In genomic region chr11:24082385-24083075, GRCm38 (mm10) we compare ENCODE assay signal across 8 mouse cellular contexts. TPM values are rescaled to one million over a fixed set of nuclear protein-coding genes. Genes with fewer than 3 reads are reported as not detected.
DNase-seq lines count a peak whose midpoint lies in the region; ATAC-seq and TF ChIP-seq lines count a peak whose summit lies in the region.

No protein-coding gene starts in this region.

- peak overlapping the region; percentile 95 for H3K4me2 ChIP-seq in limb, embryonic 14.5 days (replicated peaks; ENCODE audit: low read depth, low read length, severe bottlenecking)
- peak overlapping the region; percentile 98 for H3K4me2 ChIP-seq in stomach, embryonic 15.5 days

- peaks cover 27% of the 10 kb centered on the region for H3K36me3 ChIP-seq in limb, embryonic 14.5 days (ENCODE audit: control insufficient read depth, insufficient read depth, low read length)
- H3K36me3 ChIP-seq in stomach, embryonic 15.5 days = no peaks in the 10 kb centered on the region

- no peak for ATAC-seq in limb, embryonic 14.5 days (ENCODE audit: low FRiP score, low read depth)
- no peak for ATAC-seq in stomach, embryonic 15.5 days (ENCODE audit: insufficient read depth, low FRiP score, low read depth)
- no peak for ATAC-seq in inflammation-experienced regulatory T-cells, adult 6 months

- DNase-seq in embryo, embryonic 9.5 days (ENCODE audit: extremely low spot score) = peak; percentile 26
- DNase-seq in embryo, embryonic 11 days = no peak
- DNase-seq in retina, embryonic 14.5 days (ENCODE audit: low spot score) = peak; percentile 20
- no peak for DNase-seq in retina, postnatal 1 day
- no peak for DNase-seq in limb, embryonic 14.5 days (ENCODE audit: low spot score)
- no peak for DNase-seq in left cerebral cortex, postnatal 25 days (ENCODE audit: low spot score in 2 of 2)

- no peaks in the 10 kb centered on the region for H3K9me3 ChIP-seq in limb, embryonic 14.5 days (ENCODE audit: control insufficient read depth, low read length)
- no peaks in the 10 kb centered on the region for H3K9me3 ChIP-seq in stomach, embryonic 15.5 days

- peaks cover 19% of the 10 kb centered on the region; the same call in 1 of the 2 replicates for H3K4me1 ChIP-seq in limb, embryonic 14.5 days (ENCODE audit: control insufficient read depth, insufficient read depth, low read length)
- H3K4me1 ChIP-seq in stomach, embryonic 15.5 days = peaks cover 23% of the 10 kb centered on the region

- H3K27me3 ChIP-seq in limb, embryonic 14.5 days (ENCODE audit: control insufficient read depth, insufficient read depth, low read length) = no peaks in the 10 kb centered on the region
- no peaks in the 10 kb centered on the region for H3K27me3 ChIP-seq in stomach, embryonic 15.5 days (replicated peaks)

- H3K27ac ChIP-seq in limb, embryonic 14.5 days (replicated peaks; ENCODE audit: low read depth, low read length) = peak overlapping the region; percentile 97
- peak overlapping the region; percentile 96 for H3K27ac ChIP-seq in stomach, embryonic 15.5 days

- intact Hi-C loops in left cerebral cortex, postnatal 25 days (cut with DNase I) = loop anchor here (5.0 to 10.0 kb wide), 5 partner anchors 60 to 1780 kb away; no protein-coding TSS in a partner anchor

- H3K4me3 ChIP-seq in limb, embryonic 14.5 days (replicated peaks; ENCODE audit: low read length) = peak overlapping the region; percentile 75
- peak overlapping the region; percentile 68 for H3K4me3 ChIP-seq in stomach, embryonic 15.5 days (replicated peaks)

- WGBS in limb, embryonic 14.5 days = 10% methylated on average over 11 of the region's 11 CpGs
- WGBS in stomach, embryonic 15.5 days = 21% methylated on average over 11 of the region's 11 CpGs

- peak overlapping the region; percentile 96 for H3K9ac ChIP-seq in limb, embryonic 14.5 days (ENCODE audit: low read depth, low read length, severe bottlenecking)
- H3K9ac ChIP-seq in stomach, embryonic 15.5 days = peak overlapping the region; percentile 62

- TF ChIP-seq POLR2A in limb, embryonic 14.5 days (IDR thresholded peaks at IDR 0.05; ENCODE audit: borderline replicate concordance, extremely low read depth, insufficient read depth, insufficient read length) = no peak

RNA-seq across cellular contexts. Expression of gene Bcl11a, which starts 4.7 kb away (rescaled TPM):
- polyA plus RNA-seq in limb, embryonic 14.5 days (2012; rRNA removed) = 33.8 and 38.2 TPM in 2 replicates
- 61.7 and 74.9 TPM in 2 replicates for polyA plus RNA-seq in limb, embryonic 14.5 days (2014; fragmentation: Nextera tagmentation; extraction: Ambion mirVana)
- polyA plus RNA-seq in stomach, embryonic 15.5 days (2015; fragmentation: Nextera tagmentation; extraction: Ambion mirVana) = 24.5 and 25.1 TPM in 2 replicates
- total RNA-seq in left cerebral cortex, postnatal 25 days (2021) = 100 to 1,000 TPM in 1 of 2 experiments, 10 to 100 TPM in 1; 94.7 to 104 TPM
- polyA plus RNA-seq in inflammation-experienced regulatory T-cells, adult 6 months (2017; shearing (Covaris generic)) = under 1 TPM; 0.35 to 0.51 (median 0.44) TPM

RNA-seq across cellular contexts. Expression of gene A830031A19Rik, which starts 7.7 kb away (rescaled TPM):
- 0.19 TPM in 1 of 2 replicates, not detected in the other for polyA plus RNA-seq in limb, embryonic 14.5 days (2012; rRNA removed)
- polyA plus RNA-seq in limb, embryonic 14.5 days (2014; fragmentation: Nextera tagmentation; extraction: Ambion mirVana) = not detected in 2 replicates
- not detected in 2 replicates for polyA plus RNA-seq in stomach, embryonic 15.5 days (2015; fragmentation: Nextera tagmentation; extraction: Ambion mirVana)
- total RNA-seq in left cerebral cortex, postnatal 25 days (2021) = 1 to 10 TPM; 1.0 to 1.4 TPM
- polyA plus RNA-seq in inflammation-experienced regulatory T-cells, adult 6 months (2017; shearing (Covaris generic)) = not detected

Comparison
In these comparisons a context has a peak if more than half of its experiments do, and no peak if none do; other contexts are left out.
1. DNase-seq: peak in embryo, embryonic 9.5 days (single experiment) and retina, embryonic 14.5 days (single experiment); none in embryo, embryonic 11 days (single experiment), retina, postnatal 1 day (single experiment), limb, embryonic 14.5 days (single experiment) and left cerebral cortex, postnatal 25 days (0 of 2).
2. RNA of gene Bcl11a, which starts 4.7 kb away (polyA plus RNA-seq): 33.8 to 74.9 TPM in limb, embryonic 14.5 days and 24.5 to 25.1 TPM in stomach, embryonic 15.5 days; 0.35 to 0.51 TPM in inflammation-experienced regulatory T-cells, adult 6 months; every median in the first group is over 10 times any median in the second.